Mouse (Mus musculus) heart, embryonic 13.5 days (tissue): ENCODE measurements at regions not wholly inside any gene's neighbourhood (a gene's known extent, or its start where the extent isn't known, plus 50 kb on each side); places are given as distances from the start of the nearest gene placed in this dataset.

Experiments used
- ATAC-seq: fragments of 200-750 bp; cut with Nextera tagmentation; 2 replicates; pipeline ENCODE4 v1.8.0; 2017; ENCODE audit warnings: moderate TSS enrichment; ENCODE audit not compliant: insufficient number of reproducible peaks, low FRiP score, low TSS enrichment; ENCODE audit errors: extremely low read depth
- H3K27ac ChIP-seq: fragments of 300-500 bp; sonication (generic); replicated peaks from 2 replicates; pipeline ENCODE4 v1.5.1; 2015; ENCODE audit warnings: moderate library complexity, mild to moderate bottlenecking, inconsistent platforms
- H3K27me3 ChIP-seq: fragments of 300-500 bp; sonication (generic); replicated peaks from 2 replicates; pipeline ENCODE4 v1.6.1; 2015; ENCODE audit warnings: mild to moderate bottlenecking, inconsistent platforms
- H3K36me3 ChIP-seq: fragments of 300-500 bp; sonication (generic); 2 replicates; pipeline ENCODE4 v1.6.1; 2015; ENCODE audit warnings: mild to moderate bottlenecking, inconsistent platforms
- H3K4me1 ChIP-seq: fragments of 300-500 bp; sonication (generic); 2 replicates; pipeline ENCODE4 v1.6.1; 2015; ENCODE audit warnings: inconsistent platforms
- H3K4me2 ChIP-seq: fragments of 300-500 bp; sonication (generic); 2 replicates; pipeline ENCODE4 v1.6.1; 2015; ENCODE audit warnings: inconsistent platforms, mild to moderate bottlenecking, moderate library complexity
- H3K4me3 ChIP-seq: fragments of 300-500 bp; sonication (generic); 2 replicates; pipeline ENCODE4 v1.5.1; 2015; ENCODE audit warnings: moderate library complexity, mild to moderate bottlenecking, inconsistent platforms
- H3K9ac ChIP-seq: fragments of 300-500 bp; sonication (generic); 2 replicates; pipeline ENCODE4 v1.6.1; 2015; ENCODE audit warnings: inconsistent platforms, mild to moderate bottlenecking, moderate library complexity
- H3K9me3 ChIP-seq: fragments of 300-500 bp; sonication (generic); 2 replicates; pipeline ENCODE4 v1.6.1; 2016; ENCODE audit warnings: inconsistent platforms
- WGBS: fragments of 180-500 bp; shearing (Covaris S2); methylation state at CpG from one replicate; pipeline ENCODE4 v1.1.7; 2015; ENCODE audit warnings: mixed read lengths; 5-methylcytosine and 5-hydroxymethylcytosine counted together

DNA sequence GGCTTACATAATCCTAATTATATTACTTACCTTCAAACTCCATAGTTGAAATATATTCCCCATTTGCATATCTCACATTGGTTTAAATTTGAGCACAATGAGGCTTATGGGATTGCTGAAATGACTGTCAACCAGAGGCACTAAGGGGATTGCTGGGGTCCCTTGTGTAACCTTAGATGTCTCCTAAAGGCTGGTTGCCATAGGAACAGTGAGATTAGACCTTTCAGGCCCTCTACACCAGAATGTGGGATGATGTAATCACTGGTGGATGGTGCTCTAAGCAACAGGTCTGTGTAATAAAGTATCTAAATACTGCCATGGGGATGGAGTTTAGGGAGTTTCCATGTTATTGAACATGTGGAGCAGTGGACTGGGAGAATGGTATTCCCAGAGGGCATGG, 210.0 kb upstream of the Stac start:
- Histone ChIP-seq H3K27ac (no peak overlapping the region), H3K9me3 (0 out of 2 replicates have a peak, but pooled peaks cover 3% of the 10 kb centered on the region), H3K4me3 (no peak overlapping the region), H3K27me3 (no peaks in the 10 kb centered on the region), H3K4me1 (no peaks in the 10 kb centered on the region), H3K9ac (no peak overlapping the region), H3K36me3 (no peaks in the 10 kb centered on the region), H3K4me2 (no peak overlapping the region)
- ATAC-seq, result no peak

DNA sequence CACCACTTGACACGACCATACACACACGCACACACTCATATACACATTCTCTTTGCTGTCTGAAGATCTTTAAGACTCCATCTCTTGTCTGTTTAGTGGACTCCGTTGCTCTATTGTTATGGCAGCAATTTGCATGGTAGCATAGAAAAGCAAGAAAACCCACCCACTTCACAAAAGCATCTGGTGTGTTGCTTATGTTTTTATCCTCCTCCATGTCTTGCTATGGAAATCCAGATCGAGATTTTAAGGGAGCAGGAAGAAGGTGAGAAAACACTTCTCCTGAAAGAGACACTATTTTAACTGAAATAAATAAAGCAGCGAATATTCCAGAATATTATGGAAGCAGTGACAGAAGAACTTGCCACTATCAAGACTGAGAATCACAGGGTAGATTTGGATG, 207.5 kb upstream of the Stac start:
- H3K4me1 ChIP-seq, result no peaks in the 10 kb centered on the region
- no peak overlapping the region for H3K4me2 ChIP-seq
- ATAC-seq, result no peak

DNA sequence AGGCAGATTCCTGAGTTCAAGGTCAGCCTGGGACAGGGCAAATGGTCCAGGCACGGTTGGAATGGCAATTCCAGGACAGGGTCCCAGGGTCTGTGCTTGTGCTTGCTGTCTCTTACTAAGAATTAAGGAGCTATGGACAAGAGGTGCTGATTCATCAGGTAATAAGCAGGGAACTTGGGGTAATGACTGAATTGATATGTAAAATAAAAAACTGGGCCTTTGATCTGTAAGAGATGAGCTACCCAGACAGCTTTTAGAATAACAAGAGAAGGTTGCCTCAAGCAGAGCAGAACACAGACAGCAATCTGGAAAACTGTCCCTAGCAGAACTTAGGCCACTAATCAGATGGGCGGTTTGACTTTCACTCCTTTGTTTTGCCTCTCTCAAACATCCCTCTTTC, 189.6 kb upstream of the Stac start:
- H3K4me2 ChIP-seq, result no peak overlapping the region
- no peak overlapping the region for H3K4me3 ChIP-seq
- H3K27ac ChIP-seq, result no peak overlapping the region
- no peaks in the 10 kb centered on the region for H3K4me1 ChIP-seq
- H3K9me3 ChIP-seq, result no peaks in the 10 kb centered on the region
- no peaks in the 10 kb centered on the region for H3K36me3 ChIP-seq
- no peak for ATAC-seq
- no peak overlapping the region for H3K9ac ChIP-seq
- no peaks in the 10 kb centered on the region for H3K27me3 ChIP-seq
- WGBS, result 54% methylated on average over 2 of the region's 2 CpGs

More for the DNA sequence above, 207.5 kb upstream of the Stac start:
- H3K36me3 ChIP-seq, result no peaks in the 10 kb centered on the region
- H3K27ac ChIP-seq, result no peak overlapping the region
- 0 out of 2 replicates have a peak, but pooled peaks cover 3% of the 10 kb centered on the region for H3K9me3 ChIP-seq
- H3K4me3 ChIP-seq, result no peak overlapping the region
- WGBS, result 70% methylated on average over 5 of the region's 5 CpGs
- no peaks in the 10 kb centered on the region for H3K27me3 ChIP-seq
- no peak overlapping the region for H3K9ac ChIP-seq

DNA sequence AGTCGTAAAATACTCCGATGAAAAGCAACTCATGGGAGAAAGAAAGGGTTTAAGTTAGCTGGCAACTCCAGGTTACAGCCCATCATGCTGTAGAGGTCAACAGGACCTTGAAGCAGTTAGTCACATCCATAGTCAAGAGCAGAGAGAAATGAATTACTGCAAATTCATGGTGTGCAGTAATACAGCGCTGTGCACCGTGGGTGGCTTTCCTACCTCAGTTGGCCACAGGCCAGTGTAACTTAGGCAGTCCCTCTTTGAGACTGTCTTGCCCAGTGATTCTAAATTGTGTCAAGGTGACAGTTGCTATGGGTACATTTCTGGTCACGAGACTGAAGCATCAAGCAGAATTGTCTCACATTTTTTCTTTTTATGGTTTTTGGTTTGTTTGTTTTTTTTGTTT, 186.7 kb upstream of the Stac start:
- no peaks in the 10 kb centered on the region for H3K9me3 ChIP-seq
- no peaks in the 10 kb centered on the region for H3K4me1 ChIP-seq
- H3K4me2 ChIP-seq, result no peak overlapping the region
- H3K36me3 ChIP-seq, result no peaks in the 10 kb centered on the region
- H3K4me3 ChIP-seq, result no peak overlapping the region
- 80% methylated on average over 5 of the region's 5 CpGs for WGBS
- no peak overlapping the region for H3K27ac ChIP-seq
- H3K27me3 ChIP-seq, result no peaks in the 10 kb centered on the region
- no peak overlapping the region for H3K9ac ChIP-seq
- ATAC-seq, result no peak

DNA sequence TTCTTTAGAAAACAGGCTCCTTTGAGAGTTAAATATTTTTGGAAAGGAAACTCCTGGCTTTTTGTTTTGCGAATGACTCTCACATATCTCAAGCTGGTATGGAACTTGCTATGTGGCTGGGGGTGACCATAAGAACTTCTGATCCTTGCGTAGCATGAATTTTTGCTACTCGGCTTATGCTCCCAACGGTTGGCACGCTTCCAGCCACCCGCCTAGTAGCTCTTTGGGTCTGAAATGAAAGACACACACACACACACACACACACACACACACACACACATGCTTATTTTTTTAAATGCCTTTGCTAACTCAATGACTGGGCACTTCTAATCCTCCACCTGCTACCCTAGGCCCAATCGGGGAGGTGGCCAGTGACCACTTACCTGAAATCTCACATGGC, 180.3 kb upstream of the Stac start:
- ATAC-seq, result no peak
- no peaks in the 10 kb centered on the region for H3K9me3 ChIP-seq
- H3K4me3 ChIP-seq, result no peak overlapping the region
- H3K36me3 ChIP-seq, result no peaks in the 10 kb centered on the region
- H3K27ac ChIP-seq, result no peak overlapping the region
- no peaks in the 10 kb centered on the region for H3K27me3 ChIP-seq
- no peak overlapping the region for H3K4me2 ChIP-seq
- no peaks in the 10 kb centered on the region for H3K4me1 ChIP-seq
- 84% methylated on average over 7 of the region's 7 CpGs for WGBS
- no peak overlapping the region for H3K9ac ChIP-seq

DNA sequence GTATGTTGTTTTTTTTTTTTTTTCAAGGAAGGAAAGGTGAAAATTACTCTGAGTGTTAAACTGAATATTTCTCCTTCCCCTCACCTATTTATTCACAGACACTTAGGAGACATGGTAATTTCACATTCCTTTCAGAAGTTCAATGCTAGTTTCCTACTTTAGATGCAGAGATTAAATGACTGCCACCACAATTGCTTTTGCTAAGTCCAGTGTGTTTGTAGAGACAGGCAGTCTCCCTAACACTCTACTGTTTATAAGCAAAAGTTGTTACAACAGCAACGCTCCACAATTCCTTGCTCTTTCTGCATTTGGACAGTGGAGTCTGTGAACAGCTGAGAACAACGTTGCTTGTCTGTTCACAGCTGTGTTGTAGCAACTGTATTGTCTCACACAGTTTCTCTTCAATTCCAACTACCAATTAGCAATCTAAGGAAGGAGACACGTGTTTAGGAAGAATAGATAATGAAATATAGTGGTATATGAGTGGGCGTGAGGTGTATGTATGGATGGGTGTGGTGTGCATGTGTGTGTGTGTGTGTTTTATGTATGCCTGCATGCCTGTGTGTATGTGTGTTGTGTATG, 179.7 kb upstream of the Stac start:
- 72% methylated on average over 4 of the region's 4 CpGs for WGBS
- ATAC-seq, result no peak
- Histone ChIP-seq H3K27ac (no peak overlapping the region), H3K9ac (no peak overlapping the region), H3K4me1 (no peaks in the 10 kb centered on the region), H3K4me3 (no peak overlapping the region), H3K27me3 (no peaks in the 10 kb centered on the region), H3K36me3 (no peaks in the 10 kb centered on the region), H3K9me3 (no peaks in the 10 kb centered on the region), H3K4me2 (no peak overlapping the region)

DNA sequence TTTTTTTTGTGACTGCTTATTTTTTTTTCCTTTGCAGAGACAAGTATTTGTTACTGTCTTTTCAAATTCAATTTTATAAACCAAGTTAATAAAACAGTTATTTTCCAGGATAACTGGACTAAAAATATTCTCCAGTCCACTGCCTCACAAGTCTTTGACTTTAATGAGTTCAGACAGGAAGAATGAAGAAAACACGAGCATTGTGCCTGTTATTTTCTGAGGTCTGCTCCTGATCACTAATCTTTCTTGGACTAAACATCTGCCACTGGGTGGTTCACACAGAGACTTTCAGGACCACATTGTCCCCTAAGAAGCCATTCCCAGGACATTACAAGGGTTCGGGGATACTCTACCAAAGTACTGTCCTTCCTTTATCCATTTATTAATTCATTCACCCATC, 167.9 kb upstream of the Stac start:
- no peaks in the 10 kb centered on the region for H3K27me3 ChIP-seq
- no peak overlapping the region for H3K27ac ChIP-seq
- H3K4me3 ChIP-seq, result no peak overlapping the region
- ATAC-seq, result no peak
- no peaks in the 10 kb centered on the region for H3K9me3 ChIP-seq
- no peak overlapping the region for H3K4me2 ChIP-seq
- no peaks in the 10 kb centered on the region for H3K36me3 ChIP-seq
- no peak overlapping the region for H3K9ac ChIP-seq
- 67% methylated on average over 2 of the region's 2 CpGs for WGBS
- H3K4me1 ChIP-seq, result no peaks in the 10 kb centered on the region

DNA sequence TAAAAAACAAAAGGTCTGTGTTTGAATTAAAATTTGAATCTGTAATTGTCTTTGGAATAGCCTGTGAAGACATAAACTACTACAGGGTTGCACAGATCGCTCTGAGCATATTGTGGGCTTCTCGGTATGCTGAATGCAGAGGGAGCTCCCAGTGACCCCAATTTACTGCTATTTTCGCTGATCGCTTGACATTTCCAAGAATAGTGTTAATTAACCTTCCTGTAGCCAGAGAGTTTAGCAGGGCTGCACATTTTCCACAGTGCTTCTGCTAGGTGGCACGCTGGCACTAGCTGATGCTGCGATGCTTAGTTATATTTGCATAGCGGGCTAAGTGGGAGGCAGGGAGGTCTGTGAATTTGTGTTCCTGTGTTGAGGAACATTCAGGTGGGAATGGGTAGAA, 164.8 kb upstream of the Stac start:
- no peaks in the 10 kb centered on the region for H3K27me3 ChIP-seq
- H3K9me3 ChIP-seq, result no peaks in the 10 kb centered on the region
- H3K4me3 ChIP-seq, result no peak overlapping the region
- no peak overlapping the region for H3K27ac ChIP-seq
- H3K9ac ChIP-seq, result no peak overlapping the region
- no peaks in the 10 kb centered on the region for H3K36me3 ChIP-seq
- no peaks in the 10 kb centered on the region for H3K4me1 ChIP-seq
- no peak for ATAC-seq
- 81% methylated on average over 7 of the region's 7 CpGs for WGBS
- H3K4me2 ChIP-seq, result no peak overlapping the region

DNA sequence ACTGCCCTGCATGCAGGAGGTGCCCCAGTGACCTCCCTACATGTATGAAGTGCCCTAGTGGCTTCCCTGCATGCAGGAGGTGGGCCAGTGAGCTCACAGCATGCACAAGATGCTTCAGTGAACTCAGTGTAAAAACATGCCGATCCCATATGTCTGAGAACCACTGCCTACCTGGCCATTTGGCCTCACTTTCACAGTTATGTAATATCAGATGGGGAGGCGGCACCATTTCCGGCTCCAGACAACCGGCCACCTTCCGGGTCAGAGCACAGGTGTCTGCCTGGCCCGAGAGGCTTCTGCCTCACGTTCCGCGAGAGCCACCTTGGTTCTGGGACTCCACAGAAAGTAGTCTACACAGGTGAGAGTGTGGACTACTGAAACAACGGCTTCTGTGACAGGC, 156.2 kb upstream of the Stac start:
- 82% methylated on average over 10 of the region's 10 CpGs for whole genome bisulfite sequencing

DNA sequence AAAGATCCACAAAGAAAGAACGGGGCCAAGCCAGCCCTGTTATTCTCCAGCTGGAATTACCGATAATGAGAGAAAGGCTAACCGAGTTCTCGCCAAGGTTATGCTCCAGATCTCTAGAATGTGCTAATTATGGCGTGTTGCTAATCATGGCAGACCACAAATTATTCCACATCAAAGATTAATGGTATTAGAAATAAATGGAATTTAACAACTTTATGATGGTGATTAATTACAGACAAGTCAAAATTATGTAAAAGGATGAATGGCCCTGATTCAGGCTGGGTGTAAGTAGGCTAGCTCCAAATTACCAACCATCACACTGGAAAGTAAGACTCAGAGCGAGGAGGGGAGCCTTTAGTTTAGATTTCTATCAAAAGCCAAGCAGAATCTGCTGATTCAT, 151.0 kb upstream of the Stac start:
- Histone ChIP-seq H3K9ac (no peak overlapping the region), H3K27me3 (no peaks in the 10 kb centered on the region), H3K4me2 (no peak overlapping the region), H3K4me3 (no peak overlapping the region), H3K9me3 (no peaks in the 10 kb centered on the region), H3K4me1 (no peaks in the 10 kb centered on the region), H3K27ac (no peak overlapping the region), H3K36me3 (no peaks in the 10 kb centered on the region)
- 77% methylated on average over 6 of the region's 6 CpGs for whole genome bisulfite sequencing
- no peak for ATAC-seq

More for the DNA sequence above, 156.2 kb upstream of the Stac start:
- Histone ChIP-seq H3K27ac (no peak overlapping the region), H3K4me3 (no peak overlapping the region), H3K27me3 (no peaks in the 10 kb centered on the region), H3K4me1 (no peaks in the 10 kb centered on the region), H3K4me2 (no peak overlapping the region), H3K9ac (no peak overlapping the region), H3K36me3 (no peaks in the 10 kb centered on the region), H3K9me3 (no peaks in the 10 kb centered on the region)
- ATAC-seq, result no peak

DNA sequence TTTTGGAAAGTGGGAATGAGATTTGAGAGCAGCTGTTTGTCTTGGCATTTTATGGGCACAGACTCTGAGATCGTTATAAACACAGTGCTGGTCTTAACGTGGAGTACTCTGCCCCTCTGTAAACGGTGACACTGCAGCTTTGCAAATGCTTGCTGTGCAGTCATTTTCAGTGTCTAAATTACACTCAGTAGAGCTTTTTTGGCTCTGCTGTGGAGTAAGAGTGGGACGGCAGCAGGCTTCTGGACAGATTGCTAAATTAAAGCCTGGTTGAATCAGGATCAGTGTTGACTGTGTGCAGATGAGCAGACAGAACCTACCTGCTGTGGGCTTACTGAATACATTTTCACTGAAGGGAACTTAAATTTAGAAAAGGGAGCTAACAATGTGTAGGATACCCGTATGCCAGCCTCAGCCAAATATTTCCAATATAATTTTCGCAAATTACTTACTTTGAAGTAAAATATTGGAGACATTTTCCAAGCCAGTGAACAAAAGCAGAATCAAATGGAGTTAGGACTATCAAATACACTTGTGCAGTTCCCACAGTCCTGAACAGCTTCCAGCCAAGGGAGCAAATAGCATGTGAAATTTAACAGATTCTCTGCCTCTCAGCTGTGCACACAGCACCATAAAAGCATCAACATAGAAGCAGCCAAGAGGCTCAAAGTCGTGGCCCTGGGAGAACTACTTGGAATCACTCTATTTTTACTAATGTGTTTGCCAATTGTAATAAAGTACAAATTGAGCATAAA, 148.1 kb upstream of the Stac start:
- H3K27ac ChIP-seq, result no peak overlapping the region
- H3K27me3 ChIP-seq, result no peaks in the 10 kb centered on the region
- no peak overlapping the region for H3K4me3 ChIP-seq
- H3K4me1 ChIP-seq, result no peaks in the 10 kb centered on the region
- 62% methylated on average over 7 of the region's 7 CpGs for WGBS
- no peak for ATAC-seq
- H3K9ac ChIP-seq, result no peak overlapping the region
- H3K9me3 ChIP-seq, result no peaks in the 10 kb centered on the region
- no peaks in the 10 kb centered on the region for H3K36me3 ChIP-seq
- no peak overlapping the region for H3K4me2 ChIP-seq

DNA sequence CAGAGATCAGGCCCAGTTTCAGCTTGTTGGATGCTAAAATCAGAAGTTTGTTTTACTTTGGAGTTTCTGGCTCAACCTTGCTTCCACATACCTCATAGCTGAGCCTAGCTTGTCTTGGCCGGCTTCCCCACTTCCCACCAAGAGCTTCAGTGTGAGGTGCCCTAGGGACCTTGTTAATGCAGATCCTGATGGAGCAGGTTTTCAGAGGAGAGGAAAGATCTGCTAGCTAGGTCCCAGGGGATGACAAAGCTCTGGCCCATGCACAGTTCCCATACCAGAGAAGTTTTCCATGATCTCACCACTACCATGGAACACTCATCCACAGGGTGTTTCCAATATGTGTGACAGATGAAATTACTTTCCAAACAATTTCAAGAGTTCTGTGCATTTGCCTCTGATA, 131.9 kb upstream of the Stac start:
- 69% methylated on average over 1 of the region's 1 CpGs for WGBS
- Histone ChIP-seq H3K9ac (no peak overlapping the region), H3K4me2 (no peak overlapping the region), H3K27ac (no peak overlapping the region), H3K4me3 (no peak overlapping the region), H3K4me1 (no peaks in the 10 kb centered on the region), H3K36me3 (no peaks in the 10 kb centered on the region), H3K9me3 (no peaks in the 10 kb centered on the region), H3K27me3 (no peaks in the 10 kb centered on the region)
- no peak for ATAC-seq
